Mouse (Mus musculus) megakaryocyte-erythroid progenitor cell, adult 5-6 weeks (primary cell): ENCODE measurements at regions not wholly inside any gene's neighbourhood (a gene's known extent, or its start where the extent isn't known, plus 50 kb on each side); places are given as distances from the start of the nearest gene placed in this dataset.

Experiments
- ATAC-seq: replicated peaks from 2 replicates; pipeline ENCODE4 v1.8.0; 2016; ENCODE audit warnings: mild to moderate bottlenecking, inconsistent platforms; ENCODE audit not compliant: severe bottlenecking, poor library complexity, low FRiP score, low TSS enrichment

DNA sequence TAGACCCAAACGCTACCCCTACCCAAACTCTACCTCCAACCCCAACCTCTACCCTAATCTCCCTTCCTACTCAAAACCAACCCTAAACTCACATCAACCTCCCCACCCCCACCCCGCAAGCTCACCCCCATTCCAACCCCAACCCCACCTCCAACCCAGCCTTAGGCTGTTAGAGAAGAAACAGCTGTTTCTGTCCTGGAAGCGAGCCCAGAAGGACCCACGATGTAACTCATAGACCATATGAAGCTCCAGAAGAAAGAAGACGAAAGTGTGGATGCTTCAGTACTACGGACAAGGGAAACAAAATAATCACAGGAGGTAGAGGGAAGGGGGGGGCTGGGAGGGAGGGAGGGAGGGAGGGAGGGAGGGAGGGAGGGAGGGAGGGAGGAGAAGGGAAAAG lies 58.4 kb downstream of the Sox11 start:
- no peak for ATAC-seq

DNA sequence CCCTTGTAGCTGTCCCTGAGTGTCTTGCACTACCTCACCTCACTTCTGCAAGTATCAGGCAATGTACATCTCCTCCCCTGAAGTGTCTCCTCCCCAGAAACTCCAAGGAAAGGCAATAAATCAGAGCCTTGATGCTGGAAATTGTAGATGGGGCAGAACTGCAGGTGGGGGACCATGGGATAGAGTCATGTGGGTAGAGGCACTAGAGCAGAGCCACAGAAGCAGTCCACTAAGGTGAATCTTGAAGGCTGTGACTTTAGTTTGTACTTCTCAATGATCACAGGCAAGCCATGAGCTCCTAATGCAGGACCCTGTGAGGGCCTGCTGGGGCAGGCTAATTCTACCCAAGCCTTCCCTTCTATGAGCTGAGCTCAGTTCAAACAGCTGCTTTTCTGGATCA lies 80.4 kb downstream of the Sox11 start:
- ATAC-seq: no peak

DNA sequence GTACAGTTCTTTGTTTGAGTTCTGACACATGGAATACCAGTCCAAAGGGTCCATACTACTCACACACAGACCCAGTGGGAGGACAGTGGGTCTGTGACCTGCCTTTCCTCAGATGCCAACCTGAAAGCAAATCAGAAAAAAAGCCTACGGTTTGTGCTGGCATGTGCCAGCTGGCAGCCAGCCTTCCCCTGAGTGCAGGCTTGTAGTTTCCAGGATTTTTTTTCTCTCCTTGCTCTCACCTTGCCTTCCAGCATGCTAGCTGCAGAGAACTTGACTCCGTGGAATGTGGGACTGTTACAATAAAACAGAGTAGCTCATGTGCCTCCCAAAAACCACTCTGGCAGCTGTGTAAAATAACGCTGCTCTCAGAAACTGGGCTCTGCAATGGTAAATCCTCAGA lies 88.2 kb downstream of the Sox11 start:
- ATAC-seq: no peak

DNA sequence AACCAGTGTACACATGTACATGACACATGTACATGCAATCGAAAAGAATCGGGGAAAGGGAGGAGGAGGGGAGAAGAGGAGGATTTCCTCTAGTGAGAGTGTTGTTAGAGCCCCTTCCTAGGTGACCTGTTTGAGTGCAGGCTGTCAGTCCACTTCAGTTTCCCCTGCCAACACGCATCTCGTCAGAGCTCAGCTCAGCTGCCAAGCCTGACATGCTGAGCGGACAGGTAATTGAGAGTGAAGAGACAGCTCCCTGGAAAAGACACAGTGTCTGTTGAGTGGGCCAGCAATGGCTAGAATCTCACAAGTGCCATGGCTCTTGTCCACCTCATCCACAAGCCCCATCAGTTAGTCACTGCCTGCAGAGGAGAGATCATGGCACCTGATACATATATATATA lies 90.9 kb downstream of the Sox11 start:
- no peak for ATAC-seq

DNA sequence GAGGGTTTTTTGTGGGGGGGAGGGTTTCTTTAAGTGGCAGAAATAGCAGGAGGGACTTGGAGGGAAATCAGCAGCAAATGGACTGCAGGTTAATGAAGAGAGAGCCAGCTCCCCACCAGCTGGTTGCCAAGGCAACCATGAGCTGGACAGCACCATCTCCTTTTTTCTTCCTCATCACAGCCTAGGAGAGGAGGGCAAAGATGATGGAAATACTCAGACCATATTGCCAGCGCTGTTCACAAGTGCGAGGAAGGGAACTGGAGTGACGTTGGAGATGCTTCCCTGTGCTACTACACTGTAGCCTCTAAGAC lies 93.9 kb downstream of the Sox11 start:
- no peak for ATAC-seq

DNA sequence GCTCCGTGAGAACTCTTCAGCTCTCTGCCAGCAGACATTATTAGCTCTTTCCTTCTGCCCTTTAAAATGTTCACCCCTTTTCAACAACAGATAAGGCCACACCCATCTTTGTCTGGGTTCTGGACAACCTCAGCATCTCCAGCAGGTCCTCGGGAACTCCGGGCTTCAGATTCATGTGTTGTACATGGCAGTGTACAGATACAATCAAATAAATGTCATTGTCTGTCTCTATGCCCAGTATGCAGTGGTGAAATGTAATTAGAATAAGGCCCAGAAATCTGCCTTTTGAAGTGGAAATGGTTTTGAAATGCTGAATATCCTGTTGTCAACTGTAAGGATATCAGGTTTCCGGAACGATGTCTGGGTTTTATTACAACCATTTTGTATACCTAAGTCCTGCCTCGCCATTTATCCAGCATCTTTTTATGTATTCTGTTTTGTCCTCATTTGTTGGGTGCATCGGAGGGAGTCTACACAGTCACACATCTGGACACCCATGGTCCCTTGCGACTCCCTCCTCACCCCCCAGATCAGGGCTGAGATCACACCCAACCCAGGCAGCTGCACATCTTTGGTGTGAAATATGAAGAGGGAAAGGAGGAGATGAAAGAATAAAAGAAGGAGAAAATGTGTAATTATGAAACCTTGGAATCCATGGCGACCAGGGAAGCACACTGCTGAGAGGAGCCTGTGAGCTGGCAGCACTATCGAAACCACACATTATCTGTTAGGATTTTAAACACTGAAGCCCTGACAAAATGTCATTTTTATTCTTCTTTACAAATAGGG lies 94.4 kb downstream of the Sox11 start:
- ATAC-seq: no peak

DNA sequence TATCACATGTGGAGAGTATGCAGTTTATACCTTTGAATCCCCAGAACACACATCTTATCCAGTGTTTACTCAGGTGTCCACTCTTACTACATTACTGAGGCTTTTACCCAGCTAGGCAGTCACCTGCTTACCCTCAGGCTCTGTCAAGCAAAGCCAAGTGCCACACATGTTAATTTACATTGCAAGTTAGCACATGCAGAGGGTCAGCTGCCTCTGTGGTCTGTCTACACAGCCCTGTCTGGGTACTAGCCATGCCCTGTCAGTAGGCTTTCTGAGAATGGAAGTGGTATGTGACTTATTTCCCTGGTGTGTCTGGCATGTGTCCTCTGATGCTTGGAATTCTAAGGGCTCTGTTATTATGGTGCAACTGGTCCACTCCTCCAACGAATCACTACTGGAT lies 106.6 kb downstream of the Sox11 start:
- ATAC-seq: no peak

DNA sequence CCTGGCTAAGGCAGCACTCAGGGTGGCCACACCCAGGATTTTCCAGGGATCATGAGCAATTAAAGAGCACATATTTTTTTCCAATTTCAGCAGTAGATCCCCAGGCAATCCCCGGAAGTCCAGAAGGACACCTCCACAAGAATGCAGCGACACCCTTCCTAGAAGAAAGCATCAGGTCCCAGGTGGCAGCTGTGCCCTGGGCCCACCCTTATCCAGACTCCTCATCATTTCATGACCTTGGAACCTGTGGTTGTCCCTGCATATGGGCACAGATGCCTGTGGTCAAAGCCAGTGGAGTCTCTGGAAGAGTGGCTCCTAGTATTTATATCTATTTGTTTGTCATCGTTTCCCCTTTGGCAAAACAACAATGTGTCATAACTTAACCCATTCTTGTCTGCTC lies 120.8 kb downstream of the Sox11 start:
- ATAC-seq: no peak

DNA sequence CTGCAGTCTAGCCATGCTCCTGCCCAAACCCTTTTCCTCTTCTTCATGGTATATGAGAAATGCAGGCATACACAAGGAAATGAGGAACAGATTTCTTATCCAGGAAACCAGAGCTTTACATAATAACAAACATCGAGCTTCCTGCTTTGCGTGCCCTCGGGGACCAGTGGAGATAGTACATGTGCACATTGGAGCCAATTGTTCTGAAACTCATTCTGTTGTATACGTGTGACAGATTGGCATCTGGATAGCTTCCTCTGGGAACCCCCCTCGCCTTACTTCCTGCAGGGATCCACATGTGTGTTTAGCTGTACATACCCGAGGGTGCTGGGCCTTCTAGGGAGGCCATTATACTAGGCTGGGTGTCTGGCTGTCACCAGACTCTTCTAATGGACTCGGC lies 141.2 kb downstream of the Sox11 start:
- ATAC-seq: no peak

DNA sequence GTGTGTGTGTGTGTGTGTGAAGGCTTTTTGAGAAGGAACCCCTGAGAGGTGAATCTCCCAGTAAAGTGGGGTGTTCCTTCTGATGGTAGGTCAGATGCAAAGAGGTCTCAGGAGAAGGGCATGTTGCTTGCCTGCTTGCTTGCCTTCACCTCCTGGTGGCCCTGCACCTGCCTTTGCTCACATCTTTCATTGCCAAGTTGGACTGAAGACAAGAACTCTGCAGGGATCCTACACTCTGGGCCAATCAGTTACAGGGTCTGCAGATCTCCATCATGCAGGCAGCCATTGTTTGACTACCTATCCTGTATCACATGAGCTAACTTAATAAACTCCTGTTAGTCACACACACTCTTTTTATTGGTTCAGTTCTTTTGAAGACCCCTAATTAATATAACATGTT lies 148.4 kb downstream of the Sox11 start:
- no peak for ATAC-seq

DNA sequence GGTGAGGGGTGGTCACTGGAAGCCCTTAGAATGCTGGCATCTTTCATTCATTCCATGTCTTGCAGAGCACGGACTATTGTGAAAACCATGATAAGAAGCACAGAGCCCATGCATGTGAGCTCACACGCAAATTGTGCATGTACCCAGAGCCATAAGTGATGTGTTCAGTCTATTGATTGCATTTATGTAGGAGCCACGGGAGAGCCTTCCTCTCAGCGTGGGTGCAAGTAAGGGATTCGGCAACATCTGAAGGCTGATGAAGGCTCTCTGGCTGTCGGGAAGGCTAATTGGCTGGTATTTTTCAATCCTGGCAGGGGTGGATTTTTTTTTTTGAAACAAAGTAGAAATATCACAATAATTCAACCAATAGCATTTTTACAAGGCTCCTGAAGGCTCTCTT lies 150.5 kb downstream of the Sox11 start:
- ATAC-seq: no peak

DNA sequence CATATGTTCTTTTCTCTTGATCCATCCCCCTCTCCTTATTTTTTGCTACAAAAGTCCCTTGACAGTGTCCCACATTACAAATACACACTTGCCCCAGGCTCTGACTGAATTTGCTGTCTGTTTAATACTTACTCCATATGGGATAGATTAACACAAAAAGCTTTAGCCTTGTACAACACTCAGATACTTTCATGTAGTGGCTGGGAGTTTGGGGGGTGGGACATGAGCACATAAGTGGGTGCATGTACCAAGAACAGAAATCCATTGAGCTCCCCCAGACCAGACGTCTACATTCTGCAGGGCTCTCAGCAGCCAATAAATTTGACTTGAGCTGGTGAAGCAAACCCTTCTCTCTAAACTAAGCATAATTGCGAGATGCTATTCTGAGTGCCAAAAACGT lies 154.9 kb downstream of the Sox11 start:
- ATAC-seq: no peak

DNA sequence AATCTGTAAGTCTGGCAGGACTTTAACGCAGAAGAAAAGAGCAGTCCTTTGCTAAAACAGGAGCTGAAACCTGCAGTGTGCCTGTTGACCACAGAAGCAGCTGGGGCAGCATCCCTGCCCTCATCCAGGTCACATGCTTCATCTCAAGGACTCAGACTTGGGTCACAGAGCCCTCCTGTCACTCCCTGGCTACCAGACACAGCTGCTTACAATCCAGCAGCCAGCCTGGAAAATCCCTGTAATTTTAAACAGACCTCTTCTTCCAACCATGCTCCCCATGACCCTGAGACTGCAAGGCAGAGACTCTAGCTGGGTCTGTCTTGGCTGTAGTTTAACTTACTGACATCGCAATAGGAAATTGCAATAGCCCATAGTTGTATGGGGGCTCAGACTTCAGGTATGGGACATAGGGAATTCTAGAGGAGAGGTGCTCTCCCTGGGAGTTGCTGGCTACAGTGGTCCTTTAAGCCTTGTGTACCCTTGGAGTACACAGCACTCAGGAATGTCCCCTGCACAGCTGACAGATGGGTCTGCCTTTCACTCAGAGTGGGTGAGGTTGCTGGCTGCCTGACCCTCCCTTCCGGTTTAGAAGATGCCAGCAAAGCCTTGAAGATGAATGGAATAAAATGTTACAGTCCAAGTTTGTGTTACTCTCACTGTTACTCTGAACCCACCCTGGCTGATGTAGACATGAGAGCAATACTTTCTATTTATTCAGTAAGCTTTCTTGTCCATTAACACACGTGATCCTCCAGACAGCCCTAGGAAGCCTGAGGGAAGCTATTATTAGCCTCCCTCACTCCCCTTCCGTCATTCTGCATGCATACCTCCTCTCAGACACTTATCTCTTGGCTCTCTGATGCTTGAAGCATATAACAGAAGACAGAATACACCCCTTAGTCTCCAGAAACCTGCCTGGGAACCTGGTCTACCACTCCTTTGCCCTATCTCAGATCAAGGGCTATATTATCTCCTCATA lies 159.7 kb downstream of the Sox11 start:
- no peak for ATAC-seq

DNA sequence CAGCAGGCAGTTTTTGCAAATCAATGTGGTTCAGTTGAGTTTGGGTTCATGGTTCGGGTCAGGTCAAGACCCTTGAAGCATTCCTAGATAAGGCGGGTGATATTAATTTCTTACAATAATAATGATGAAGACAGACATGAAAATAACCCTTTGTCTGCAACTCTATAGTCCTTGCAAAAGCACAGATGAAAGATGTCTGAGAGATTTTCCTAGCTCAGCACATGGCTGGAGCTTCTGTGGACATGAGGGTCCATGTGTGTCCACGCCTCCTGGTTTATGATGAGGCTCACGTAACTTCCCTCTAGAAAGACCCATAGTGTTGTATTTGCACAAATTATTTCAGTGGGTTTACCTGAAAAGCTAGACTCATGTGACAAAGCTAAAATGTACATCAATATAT lies 168.8 kb downstream of the Sox11 start:
- ATAC-seq: no peak

DNA sequence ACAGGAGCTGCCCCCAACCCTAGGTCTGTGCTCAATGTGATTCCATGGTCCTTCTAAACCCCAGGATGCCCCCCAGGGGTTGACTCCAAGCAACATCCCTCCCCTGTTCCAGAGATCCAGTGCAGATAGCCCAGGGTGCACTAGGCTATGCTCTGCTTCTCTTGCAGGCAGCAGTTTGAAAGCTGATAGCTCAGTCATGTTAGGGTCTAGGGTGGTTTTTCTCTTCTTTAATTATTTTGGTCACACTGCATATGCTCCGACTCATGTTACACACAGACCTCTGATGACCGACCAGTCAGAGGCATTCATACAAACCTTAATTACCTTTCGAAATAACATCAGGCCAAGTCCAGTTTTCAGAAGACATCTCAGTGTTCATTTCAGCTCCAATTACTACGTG lies 169.2 kb downstream of the Sox11 start:
- no peak for ATAC-seq

DNA sequence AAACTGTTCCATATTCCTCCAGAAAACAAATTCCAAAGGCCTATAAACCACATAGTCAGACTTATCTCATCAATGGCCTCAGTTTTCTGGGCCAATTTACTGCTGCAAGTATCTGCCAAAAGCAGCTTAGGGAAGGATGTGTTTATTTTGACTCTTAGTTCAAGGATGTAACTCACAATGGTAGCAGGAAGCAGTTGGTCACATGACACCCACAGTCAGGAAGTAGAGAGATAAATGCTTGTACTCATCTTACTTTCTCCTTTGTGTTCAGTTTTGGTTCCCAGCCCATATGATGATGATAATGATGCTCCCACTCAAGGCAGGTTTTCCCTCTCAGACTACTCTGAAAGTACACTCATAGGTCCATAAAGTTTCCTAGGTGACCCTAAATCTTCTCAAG lies 170.8 kb downstream of the Sox11 start:
- ATAC-seq: no peak

DNA sequence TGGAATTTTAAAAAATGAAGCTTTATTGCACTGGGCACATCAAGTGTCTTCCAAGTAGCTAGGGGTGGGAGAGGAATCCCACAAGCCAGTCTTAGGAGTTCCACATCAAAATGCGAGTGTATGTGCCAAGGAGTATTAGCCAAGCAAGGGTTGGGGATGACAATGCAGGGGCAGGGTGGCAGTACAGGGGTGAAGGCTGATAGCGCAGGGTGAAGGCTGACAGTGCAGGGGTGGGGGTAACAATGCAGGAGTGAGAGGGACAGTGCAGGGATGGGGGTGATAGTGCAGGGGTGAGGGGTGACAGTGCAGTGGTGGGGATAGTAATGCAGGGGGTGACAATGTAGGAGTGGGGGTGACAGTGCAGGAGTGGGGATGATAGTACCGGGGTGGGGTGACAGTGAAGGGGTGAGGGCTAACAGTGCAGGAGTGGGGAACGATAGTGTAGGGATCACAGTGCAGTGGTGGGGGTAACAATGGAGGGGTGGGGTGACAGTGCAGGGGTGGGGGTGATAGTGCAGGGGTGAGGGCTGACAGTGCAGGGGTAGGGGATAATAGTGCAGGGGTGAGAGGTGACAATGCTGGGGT lies 177.4 kb downstream of the Sox11 start:
- no peak for ATAC-seq

DNA sequence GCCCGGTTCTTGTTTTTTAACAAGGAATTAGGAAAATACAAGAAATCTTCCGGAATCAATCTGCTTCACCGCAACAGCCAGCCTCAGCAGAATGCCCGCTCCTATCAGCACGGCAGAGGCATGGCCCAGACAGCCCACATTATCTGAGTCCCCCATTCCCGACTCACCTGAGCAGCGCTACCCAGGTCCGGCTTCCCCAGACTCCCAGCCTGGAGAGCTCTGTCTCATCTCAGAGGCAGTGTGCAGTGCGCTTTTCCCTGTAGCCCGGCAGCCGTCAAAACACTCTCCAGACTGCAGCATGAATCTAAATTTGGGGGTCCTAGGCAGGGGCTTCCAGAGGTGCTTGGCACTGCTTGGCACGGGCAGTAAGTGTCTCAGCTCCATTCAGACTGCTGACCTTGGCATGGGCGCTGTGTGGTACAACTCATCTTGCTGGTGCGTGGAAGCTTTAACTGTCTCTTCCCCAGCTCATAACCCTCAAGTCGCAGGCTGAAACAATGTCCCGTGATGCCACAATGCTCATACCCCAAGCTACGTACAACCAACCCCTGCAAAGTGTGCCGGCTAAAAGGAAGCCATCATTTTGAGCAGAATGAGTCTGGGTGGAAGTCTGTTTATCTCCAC lies 182.2 kb downstream of the Sox11 start:
- ATAC-seq: no peak

DNA sequence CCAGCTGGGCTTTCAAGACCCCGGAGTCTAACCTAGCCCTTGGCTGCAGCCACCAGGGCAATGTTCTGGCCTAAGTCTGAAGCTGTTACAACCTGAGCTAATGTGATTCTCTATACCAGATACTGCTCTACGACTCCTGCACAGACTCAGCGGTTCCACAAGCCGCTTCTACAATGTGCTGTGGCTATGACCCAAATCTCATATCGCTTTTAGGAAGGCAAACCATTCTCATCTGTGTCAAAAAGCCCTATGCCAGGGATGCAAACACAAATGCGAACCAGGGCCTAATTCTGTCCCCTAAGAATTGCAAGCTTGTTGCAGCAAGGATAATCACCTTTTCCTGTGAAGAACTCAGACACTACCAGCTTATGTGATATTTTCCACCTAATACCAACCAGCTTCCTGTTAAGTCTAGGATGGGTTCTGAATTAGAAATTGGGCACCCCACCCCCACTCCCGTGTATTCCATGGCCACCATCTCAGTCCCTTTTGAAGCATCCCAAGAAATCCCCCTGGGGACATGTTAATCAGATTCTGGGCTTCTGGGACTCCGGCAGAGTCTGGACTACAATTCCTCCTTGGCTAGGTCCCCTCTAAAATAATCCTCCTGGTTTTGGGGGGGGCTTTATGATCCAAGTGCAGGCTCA lies 182.8 kb downstream of the Sox11 start:
- ATAC-seq: no peak
